Mouse (Mus musculus) lung, embryonic 14.5 days (tissue): Measurements from ENCODE around the gene Ifi27l2b. TPM values are rescaled to one million over a fixed set of nuclear protein-coding genes. Genes with fewer than 3 reads are reported as not detected.
A peak's percentile ranks its signal among the peaks of the same experiment; 100 is the strongest.

Experiments
- ATAC-seq: fragments of 200-750 bp; cut with Nextera tagmentation; 2 replicates; pipeline ENCODE4 v1.8.0; 2017; ENCODE audit warnings: mild to moderate bottlenecking, moderate TSS enrichment, moderate library complexity; ENCODE audit not compliant: insufficient read depth
- DNase-seq: peaks from one replicate; pipeline ENCODE4 v3.0.0-alpha.2; 2015
- H3K27ac ChIP-seq: fragments of 300-500 bp; sonication (generic); 2 replicates; pipeline ENCODE4 v1.5.1; 2014; ENCODE audit warnings: low read depth, mild to moderate bottlenecking, moderate library complexity
- H3K27me3 ChIP-seq: fragments of 300-500 bp; sonication (generic); 2 replicates; pipeline ENCODE4 v1.6.1; 2014; ENCODE audit warnings: low read length, control low read depth; ENCODE audit not compliant: insufficient read depth
- H3K36me3 ChIP-seq: fragments of 300-500 bp; sonication (generic); 2 replicates; pipeline ENCODE4 v1.6.1; 2014; ENCODE audit warnings: control low read depth; ENCODE audit not compliant: insufficient read depth
- H3K4me1 ChIP-seq: fragments of 300-500 bp; sonication (generic); 2 replicates; pipeline ENCODE4 v1.6.1; 2014; ENCODE audit warnings: antibody characterized with exemption, control low read depth; ENCODE audit not compliant: insufficient read depth
- H3K4me2 ChIP-seq: fragments of 300-500 bp; sonication (generic); 2 replicates; pipeline ENCODE4 v1.6.1; 2014; ENCODE audit warnings: mild to moderate bottlenecking
- H3K4me3 ChIP-seq: fragments of 300-500 bp; sonication (generic); 2 replicates; pipeline ENCODE4 v1.5.1; 2014; ENCODE audit warnings: low read depth, low read length
- H3K9ac ChIP-seq: fragments of 300-500 bp; sonication (generic); 2 replicates; pipeline ENCODE4 v1.6.1; 2014
- H3K9me3 ChIP-seq: fragments of 300-500 bp; sonication (generic); 2 replicates; pipeline ENCODE4 v1.6.1; 2016; ENCODE audit warnings: low read depth, low read length, control low read depth
- CTCF ChIP-seq: IDR thresholded peaks from 2 replicates; pipeline ENCODE4 v1.5.1; 2016; ENCODE audit warnings: antibody characterized with exemption, low read depth
- whole genome bisulfite sequencing: fragments of 180-500 bp; shearing (Covaris S2); extraction: QIAGEN DNeasy Blood & Tissue Kit; methylation state at CpG from one replicate; pipeline ENCODE4 v1.1.7; 2014; 5-methylcytosine and 5-hydroxymethylcytosine counted together
- polyA plus RNA-seq: library from polyadenylated mRNA; unstranded; fragments of >200 nt; fragmentation: Nextera tagmentation; extraction: Ambion mirVana; gene quantifications from 2 replicates; pipeline ENCODE4 v1.2.1, GENCODE M21; 2014

The Ifi27l2b gene
- polyA plus RNA-seq, 1 experiment from 2014 or later: not detected

DNA sequence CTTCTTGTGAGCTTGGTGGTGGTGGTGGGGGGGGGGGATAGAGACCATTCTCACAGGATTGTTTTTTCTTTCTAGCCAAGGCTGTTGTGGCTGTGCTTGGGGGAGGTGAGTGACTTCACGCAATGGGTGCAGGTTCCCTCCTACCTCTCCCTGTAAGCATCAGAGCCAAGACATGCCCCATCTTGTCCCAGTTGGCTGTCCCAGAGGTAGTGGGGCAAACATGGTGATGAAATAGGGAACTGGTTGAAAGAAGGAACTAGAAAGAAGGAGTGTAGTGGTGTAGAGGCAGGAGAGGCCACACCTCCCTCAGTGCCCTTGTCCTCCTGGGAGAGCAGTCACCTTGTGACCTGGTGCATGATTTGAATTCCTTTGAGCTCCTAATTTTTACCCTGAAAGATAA, 19.4 kb downstream of the Ifi27l2b start:
- H3K27ac ChIP-seq: no peak overlapping the region
- no peaks in the 10 kb centered on the region for H3K27me3 ChIP-seq
- H3K4me1 ChIP-seq: no peaks in the 10 kb centered on the region
- H3K9me3 ChIP-seq: no peaks in the 10 kb centered on the region
- H3K36me3 ChIP-seq: no peaks in the 10 kb centered on the region
- no peak overlapping the region for H3K4me2 ChIP-seq
- ATAC-seq (no peak), DNase-seq (no peak)
- H3K4me3 ChIP-seq: no peak overlapping the region
- no peak overlapping the region for H3K9ac ChIP-seq
- WGBS: 57% methylated on average over 1 of the region's 1 CpGs
- no peak for TF ChIP-seq CTCF

- no peaks in the 10 kb centered on the region for H3K9me3 ChIP-seq
- H3K4me2 ChIP-seq: peak overlapping the region; percentile 46
- ATAC-seq (no peak), DNase-seq (no peak)
- no peak overlapping the region for H3K27ac ChIP-seq
- no peaks in the 10 kb centered on the region for H3K4me1 ChIP-seq
- no peaks in the 10 kb centered on the region for H3K36me3 ChIP-seq
- no peak for TF ChIP-seq CTCF
- H3K27me3 ChIP-seq: no peaks in the 10 kb centered on the region
- peak overlapping the region; percentile 19 for H3K4me3 ChIP-seq
- H3K9ac ChIP-seq: no peak overlapping the region
These were observed 22.2 kb downstream of the Ifi27l2b start for GRCm38 (mm10) chr12:103434861-103435260.

DNA sequence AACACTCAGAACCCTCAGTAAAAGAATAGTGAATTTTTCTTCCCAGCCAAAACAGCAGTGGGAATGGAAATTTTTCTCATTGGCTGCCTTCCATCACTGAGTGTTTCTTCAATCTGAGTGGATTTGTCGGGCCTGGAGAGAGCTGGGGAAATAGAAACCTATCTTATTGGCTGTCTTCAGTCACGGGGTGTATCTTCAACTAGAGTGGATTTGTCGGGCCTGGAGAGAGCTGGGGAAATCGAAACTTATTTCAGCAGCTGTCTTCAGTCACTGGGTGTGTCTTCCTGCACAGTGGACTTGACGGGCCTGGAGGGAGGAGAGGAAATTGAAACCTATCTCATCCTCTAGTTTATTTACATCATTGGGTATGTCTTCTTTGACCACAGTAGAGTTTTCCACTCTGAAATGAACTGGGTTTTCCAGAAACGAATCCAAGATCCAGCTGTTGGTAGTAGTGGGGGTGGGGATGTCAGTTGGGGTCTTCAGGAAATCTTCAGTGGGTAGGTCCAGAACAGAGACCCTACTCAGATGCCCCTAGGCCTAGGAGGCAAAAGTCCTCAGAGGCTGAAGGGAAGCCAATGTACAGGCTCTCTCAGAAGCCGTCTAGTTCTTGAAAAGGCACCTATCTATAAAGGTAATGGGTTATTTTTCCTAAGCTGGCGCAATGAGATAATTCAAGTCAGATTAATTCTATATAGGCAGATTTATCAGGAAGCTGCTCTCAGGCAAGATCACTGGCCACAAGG, 22.9 kb downstream of the Ifi27l2b start, which contains the start of gene Ifi27:
Gene Ifi27, plus strand, starts transcription at position 226 of the 746 bp plus-strand sequence.
- DNase-seq (peak; percentile 75), ATAC-seq (peak; percentile 97)
- Histone ChIP-seq H3K27me3 (no peaks in the 10 kb centered on the region), H3K4me1 (no peaks in the 10 kb centered on the region), H3K4me3 (peak within 1 kb of the TSS; percentile 19), H3K9me3 (no peaks in the 10 kb centered on the region), H3K36me3 (no peaks in the 10 kb centered on the region), H3K27ac (peak within 1 kb of the TSS; percentile 34), H3K9ac (no peak within 1 kb of the TSS), H3K4me2 (peak within 1 kb of the TSS; percentile 46)
- WGBS: 45% methylated on average over 8 of the region's 8 CpGs
- TF ChIP-seq CTCF: no peak

DNA sequence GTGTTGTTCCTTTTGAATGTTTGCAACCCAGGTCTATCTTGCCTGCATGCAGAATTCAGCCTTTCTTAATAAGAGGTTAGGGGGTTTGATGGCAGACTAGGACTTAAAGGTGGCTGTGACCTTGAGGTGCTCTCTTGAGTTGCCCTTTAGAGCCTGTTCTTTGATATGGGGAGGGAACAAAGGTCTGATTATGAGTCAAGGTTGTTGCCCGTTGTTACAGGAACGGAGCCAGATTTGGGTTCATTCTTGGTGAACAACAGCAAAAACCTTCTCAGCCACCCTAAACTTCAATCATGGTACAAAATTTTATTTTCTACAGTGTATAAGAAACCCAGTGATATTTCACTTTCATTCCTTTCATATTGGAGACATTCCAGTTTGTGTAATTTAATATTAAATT, 23.6 kb downstream of the Ifi27l2b start:
- no peaks in the 10 kb centered on the region for H3K9me3 ChIP-seq
- H3K4me3 ChIP-seq: no peak overlapping the region
- no peak overlapping the region for H3K27ac ChIP-seq
- ATAC-seq (no peak), DNase-seq (no peak)
- no peaks in the 10 kb centered on the region for H3K36me3 ChIP-seq
- H3K27me3 ChIP-seq: no peaks in the 10 kb centered on the region
- WGBS: 81% methylated on average over 2 of the region's 2 CpGs
- no peaks in the 10 kb centered on the region for H3K4me1 ChIP-seq
- no peak overlapping the region for H3K9ac ChIP-seq
- TF ChIP-seq CTCF: no peak
- H3K4me2 ChIP-seq: no peak overlapping the region

- Histone ChIP-seq H3K9me3 (no peaks in the 10 kb centered on the region), H3K4me2 (no peak overlapping the region), H3K4me3 (no peak overlapping the region), H3K4me1 (no peaks in the 10 kb centered on the region), H3K27me3 (no peaks in the 10 kb centered on the region), H3K27ac (no peak overlapping the region), H3K36me3 (peaks cover 14% of the 10 kb centered on the region), H3K9ac (no peak overlapping the region)
- ATAC-seq: no peak
- TF ChIP-seq CTCF: peak; percentile 33
- WGBS: 88% methylated on average over 7 of the region's 7 CpGs
- DNase-seq: no peak
These were observed 30.3 kb downstream of the Ifi27l2b start for GRCm38 (mm10) chr12:103426710-103427109.

- Histone ChIP-seq H3K9me3 (no peaks in the 10 kb centered on the region), H3K4me1 (no peaks in the 10 kb centered on the region), H3K27me3 (no peaks in the 10 kb centered on the region), H3K4me2 (peak within 1 kb of the TSS; percentile 68), H3K4me3 (peak within 1 kb of the TSS; percentile 93), H3K36me3 (peaks cover 16% of the 10 kb centered on the region), H3K9ac (peak within 1 kb of the TSS; percentile 78), H3K27ac (0 out of 2 replicates have a peak within 1 kb of the TSS, but pooled peaks have one; percentile 18)
- WGBS: under 1% methylated on average over 33 of the region's 33 CpGs
- TF ChIP-seq CTCF: peak; percentile 79
- DNase-seq: peak; percentile 99
- peak; percentile 100 for ATAC-seq
These were observed 31.1 kb downstream of the Ifi27l2b start, which contains the start of gene Ddx24 for GRCm38 (mm10) chr12:103425729-103426470. TSS of gene Ddx24 (minus strand) at chr12:103425830.
